Mouse (Mus musculus) spleen, adult 2 months (tissue): ENCODE data around the gene Rpp14.

ENCODE experiments used
- CTCF ChIP-seq: fragments of 200-500 bp; IDR thresholded peaks from 2 replicates; pipeline ENCODE4 v1.5.1; 2011; ENCODE audit warnings: mild to moderate bottlenecking, inconsistent platforms; ENCODE audit not compliant: insufficient read depth, insufficient read length, insufficient replicate concordance; ENCODE audit errors: extremely low read depth
- POLR2A ChIP-seq: fragments of 200-500 bp; IDR thresholded peaks from 2 replicates; pipeline ENCODE4 v1.6.1; 2011; ENCODE audit warnings: low read depth, low read length, inconsistent platforms

GRCm38 (mm10) chr14:8032087-8032944, 47.9 kb upstream of the Rpp14 start:
- TF ChIP-seq CTCF (no peak), POLR2A (no peak)
